Mouse (Mus musculus) heart, embryonic 15.5 days (tissue): ENCODE results near the gene Cebpe. TPM values are rescaled to one million over a fixed set of nuclear protein-coding genes. Genes with fewer than 3 reads are reported as not detected.

ENCODE experiments used
- ATAC-seq: fragments of 200-750 bp; cut with Nextera tagmentation; replicated peaks from 2 replicates; pipeline ENCODE4 v1.8.0; 2017; ENCODE audit warnings: low read depth, moderate TSS enrichment; ENCODE audit not compliant: insufficient number of reproducible peaks, insufficient read depth, low FRiP score
- H3K27ac ChIP-seq: fragments of 300-500 bp; sonication (generic); 2 replicates; pipeline ENCODE4 v1.5.1; 2015; ENCODE audit warnings: mild to moderate bottlenecking, inconsistent platforms
- H3K27me3 ChIP-seq: fragments of 300-500 bp; sonication (generic); 2 replicates; pipeline ENCODE4 v1.6.1; 2015; ENCODE audit warnings: inconsistent platforms
- H3K36me3 ChIP-seq: fragments of 300-500 bp; sonication (generic); 2 replicates; pipeline ENCODE4 v1.6.1; 2015; ENCODE audit warnings: mild to moderate bottlenecking, inconsistent platforms
- H3K4me1 ChIP-seq: fragments of 300-500 bp; sonication (generic); replicated peaks from 2 replicates; pipeline ENCODE4 v1.6.1; 2015; ENCODE audit warnings: inconsistent platforms
- H3K4me2 ChIP-seq: fragments of 300-500 bp; sonication (generic); 2 replicates; pipeline ENCODE4 v1.6.1; 2015; ENCODE audit warnings: inconsistent platforms, mild to moderate bottlenecking, moderate library complexity
- H3K4me3 ChIP-seq: fragments of 300-500 bp; sonication (generic); 2 replicates; pipeline ENCODE4 v1.5.1; 2015; ENCODE audit warnings: mild to moderate bottlenecking, inconsistent platforms
- H3K9ac ChIP-seq: fragments of 300-500 bp; sonication (generic); 2 replicates; pipeline ENCODE4 v1.6.1; 2015; ENCODE audit warnings: mild to moderate bottlenecking, inconsistent platforms
- H3K9me3 ChIP-seq: fragments of 300-500 bp; sonication (generic); replicated peaks from 2 replicates; pipeline ENCODE4 v1.6.1; 2016; ENCODE audit warnings: inconsistent platforms
- WGBS: fragments of 180-500 bp; shearing (Covaris S2); methylation state at CpG from one replicate; pipeline ENCODE4 v1.1.7; 2015; ENCODE audit warnings: mixed read lengths; 5-methylcytosine and 5-hydroxymethylcytosine counted together
- polyA plus RNA-seq: library from polyadenylated mRNA; unstranded; fragments of >200 nt; fragmentation: Nextera tagmentation; extraction: Ambion mirVana; gene quantifications from 2 replicates; pipeline ENCODE4 v1.2.1, GENCODE M21; 2015

Gene Cebpe
- polyA plus RNA-seq, 1 experiment from 2014 or later = 0.10 TPM

DNA sequence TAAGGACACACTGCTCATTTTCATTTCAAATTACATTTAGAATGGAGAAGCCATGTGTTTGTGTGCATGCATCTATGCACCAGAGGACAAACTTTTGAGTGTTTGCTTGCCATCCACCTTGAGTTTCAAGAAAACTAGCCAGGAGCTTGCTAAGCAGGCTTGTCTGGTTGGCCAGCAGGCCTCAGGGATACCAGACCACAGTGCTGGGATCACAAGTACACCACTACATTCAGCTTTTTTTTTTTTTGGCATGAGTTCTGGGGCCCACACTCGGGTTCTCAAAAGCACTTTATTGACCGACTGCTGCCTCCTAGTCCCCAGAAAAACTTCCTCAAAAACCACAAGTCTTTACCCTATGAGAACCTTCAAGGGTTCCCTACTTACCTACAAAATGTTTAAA, 37.7 kb downstream of the Cebpe start:
- no peak overlapping the region for H3K9ac ChIP-seq
- whole genome bisulfite sequencing = 72% methylated on average over 2 of the region's 2 CpGs
- no peak for ATAC-seq

DNA sequence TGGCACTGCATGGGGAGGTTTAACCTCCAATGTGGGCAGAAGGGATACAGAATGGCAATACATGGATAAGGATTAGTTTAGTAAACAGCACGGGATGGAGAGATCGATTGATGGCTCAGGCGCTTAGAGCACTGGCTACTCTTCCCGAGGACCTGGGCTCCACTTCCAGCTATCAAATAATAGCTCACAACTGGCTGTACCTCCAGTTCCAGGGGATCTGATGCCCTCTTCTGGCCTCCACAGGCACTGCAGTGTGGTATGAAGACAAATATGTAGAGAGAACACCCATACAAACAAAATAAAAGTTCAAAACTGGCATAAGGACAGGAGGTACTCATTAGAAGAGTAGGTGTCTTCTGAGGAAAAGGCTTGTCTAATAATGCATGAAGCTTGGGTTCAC, 42.6 kb downstream of the Cebpe start:
- peaks cover 70% of the 10 kb centered on the region for H3K36me3 ChIP-seq
- WGBS = 72% methylated on average over 4 of the region's 4 CpGs
- no peak for ATAC-seq

More for the DNA sequence above, 37.7 kb downstream of the Cebpe start:
- Histone ChIP-seq H3K27me3 (no peaks in the 10 kb centered on the region), H3K4me2 (no peak overlapping the region), H3K4me1 (0 out of 2 replicates have a peak, but pooled peaks cover 3% of the 10 kb centered on the region), H3K36me3 (peaks cover 60% of the 10 kb centered on the region), H3K27ac (no peak overlapping the region), H3K4me3 (no peak overlapping the region), H3K9me3 (no peaks in the 10 kb centered on the region)

DNA sequence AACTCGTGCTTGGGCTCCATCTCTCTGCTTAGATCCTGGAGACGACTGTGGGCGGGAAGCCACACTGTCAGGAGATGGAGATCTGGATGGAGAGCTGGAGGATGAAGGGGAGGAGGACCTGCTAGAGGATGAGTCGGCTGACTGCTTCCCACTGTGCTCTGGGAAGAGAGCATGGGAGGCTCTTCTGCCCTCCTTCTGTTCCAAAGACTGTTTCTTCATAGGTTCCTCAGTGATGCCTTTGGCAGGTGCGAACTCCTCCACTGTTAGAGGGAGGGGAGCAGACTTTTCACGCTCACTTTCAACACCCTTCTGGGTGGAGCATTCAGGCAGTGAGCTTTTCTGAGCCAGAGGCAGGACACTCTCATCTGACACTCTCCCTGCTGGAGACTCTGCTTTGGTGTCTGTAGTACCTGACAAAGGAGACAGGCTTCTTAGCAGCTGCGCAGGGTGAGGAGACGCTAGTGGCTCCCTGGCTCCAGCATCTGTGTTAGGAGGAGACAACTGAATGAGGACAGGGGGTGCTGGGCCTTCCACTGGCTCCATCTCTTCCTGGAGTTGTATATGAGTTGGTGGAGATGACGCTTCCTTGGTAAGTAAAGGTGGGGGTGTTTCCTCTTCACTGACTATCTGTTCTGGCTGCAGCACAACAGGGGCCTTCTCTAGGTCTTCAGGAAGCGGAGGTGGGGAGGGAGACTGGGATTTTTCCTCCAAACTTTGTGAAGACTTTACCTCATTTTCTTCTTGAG, 47.3 kb downstream of the Cebpe start:
- ATAC-seq = no peak
- Histone ChIP-seq H3K27me3 (no peaks in the 10 kb centered on the region), H3K4me1 (no peaks in the 10 kb centered on the region), H3K4me2 (no peak overlapping the region), H3K4me3 (no peak overlapping the region), H3K9ac (no peak overlapping the region), H3K9me3 (no peaks in the 10 kb centered on the region), H3K27ac (no peak overlapping the region), H3K36me3 (peaks cover 96% of the 10 kb centered on the region)
- 88% methylated on average over 10 of the region's 10 CpGs for WGBS

More for the DNA sequence above, 42.6 kb downstream of the Cebpe start:
- no peaks in the 10 kb centered on the region for H3K9me3 ChIP-seq
- H3K27me3 ChIP-seq = no peaks in the 10 kb centered on the region
- H3K9ac ChIP-seq = no peak overlapping the region
- H3K4me1 ChIP-seq = no peaks in the 10 kb centered on the region
- H3K4me3 ChIP-seq = no peak overlapping the region
- no peak overlapping the region for H3K4me2 ChIP-seq
- H3K27ac ChIP-seq = no peak overlapping the region

Other genes with a start within 250 kb of the Cebpe start
- gene Lrp10, start 248.0 kb downstream of the Cebpe start, polyA plus RNA-seq = 41.9 and 51.6 TPM in 2 replicates
- gene Rem2, start 236.1 kb downstream of the Cebpe start, polyA plus RNA-seq = 1.1 and 1.9 TPM in 2 replicates
- gene Prmt5, start 194.6 kb downstream of the Cebpe start, polyA plus RNA-seq = 47.4 and 57.4 TPM in 2 replicates
- gene Haus4, start 157.6 kb downstream of the Cebpe start, polyA plus RNA-seq = 34.0 and 39.8 TPM in 2 replicates
- gene Ajuba, start 134.6 kb downstream of the Cebpe start, polyA plus RNA-seq = 23.1 and 35.5 TPM in 2 replicates
- gene 4931414P19Rik, start 106.2 kb downstream of the Cebpe start, polyA plus RNA-seq = 4.8 and 5.0 TPM in 2 replicates
- gene Psmb5, start 94.2 kb downstream of the Cebpe start, polyA plus RNA-seq = 294 and 335 TPM in 2 replicates
- gene Psmb11, start 90.7 kb downstream of the Cebpe start, polyA plus RNA-seq = 1.7 and 17.6 TPM in 2 replicates
- not detected in 2 replicates for gene Gm17606, start 71.2 kb downstream of the Cebpe start, polyA plus RNA-seq
- 1.6 and 2.1 TPM in 2 replicates for gene Cdh24, start 70.8 kb downstream of the Cebpe start, polyA plus RNA-seq
- 40.7 and 42.3 TPM in 2 replicates for gene 1700123O20Rik, start 26.0 kb downstream of the Cebpe start, polyA plus RNA-seq
- gene Acin1, start 25.2 kb downstream of the Cebpe start, polyA plus RNA-seq = 75.5 and 80.1 TPM in 2 replicates
- 0.15 and 0.16 TPM in 2 replicates for gene Gm29776, start 13.3 kb downstream of the Cebpe start, polyA plus RNA-seq
- gene Slc7a8, start 69.8 kb upstream of the Cebpe start, polyA plus RNA-seq = 2.8 and 4.4 TPM in 2 replicates
- not detected in 2 replicates for gene Rnf212b, start 102.0 kb upstream of the Cebpe start, polyA plus RNA-seq
- gene Homez, start 158.8 kb upstream of the Cebpe start, polyA plus RNA-seq = 5.4 and 7.1 TPM in 2 replicates
- 1.2 and 1.5 TPM in 2 replicates for gene Ppp1r3e, start 165.4 kb upstream of the Cebpe start, polyA plus RNA-seq
- gene Bcl2l2, start 171.2 kb upstream of the Cebpe start, polyA plus RNA-seq = 3.3 and 3.4 TPM in 2 replicates
- gene Gm20521, start 171.3 kb upstream of the Cebpe start, polyA plus RNA-seq = not detected in 2 replicates
- gene Pabpn1, start 180.3 kb upstream of the Cebpe start, polyA plus RNA-seq = 56.5 and 73.4 TPM in 2 replicates
- gene Slc22a17, start 201.0 kb upstream of the Cebpe start, polyA plus RNA-seq = 30.2 and 40.9 TPM in 2 replicates
- gene Efs, start 214.0 kb upstream of the Cebpe start, polyA plus RNA-seq = 10.6 and 18.8 TPM in 2 replicates
- gene Il25, start 220.5 kb upstream of the Cebpe start, polyA plus RNA-seq = not detected in 2 replicates
- 0.74 and 2.4 TPM in 2 replicates for gene Cmtm5, start 224.1 kb upstream of the Cebpe start, polyA plus RNA-seq